Mouse (Mus musculus) kidney, postnatal 10 days (tissue): ENCODE measurements at regions not wholly inside any gene's neighbourhood (a gene's known extent, or its start where the extent isn't known, plus 50 kb on each side); places are given as distances from the start of the nearest gene placed in this dataset.
A peak's percentile ranks its signal among the peaks of the same experiment; 100 is the strongest.

Source experiments
- DNase-seq: peaks from one replicate; pipeline ENCODE4 v3.0.0; 2021; ENCODE audit warnings: mixed read lengths

DNA sequence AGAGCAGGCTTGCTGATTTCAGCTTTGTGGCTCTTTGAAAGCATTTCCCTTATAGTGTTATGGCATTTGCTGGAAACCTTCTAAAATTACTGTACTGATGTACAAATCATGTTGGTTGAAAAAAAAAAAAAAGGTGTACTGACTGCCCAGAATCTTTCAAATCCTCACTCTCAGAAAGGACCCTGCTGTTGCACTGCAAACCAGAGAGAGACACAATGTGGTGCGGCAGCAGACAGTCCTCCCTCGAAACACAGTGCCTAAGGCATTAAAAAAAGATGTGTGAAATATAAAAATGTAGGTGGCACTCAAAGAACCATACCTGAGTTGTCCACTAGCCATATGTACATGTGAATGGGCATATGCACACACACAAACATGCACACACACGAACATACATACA, 128.3 kb downstream of the Actr3 start:
- no peak for DNase-seq

DNA sequence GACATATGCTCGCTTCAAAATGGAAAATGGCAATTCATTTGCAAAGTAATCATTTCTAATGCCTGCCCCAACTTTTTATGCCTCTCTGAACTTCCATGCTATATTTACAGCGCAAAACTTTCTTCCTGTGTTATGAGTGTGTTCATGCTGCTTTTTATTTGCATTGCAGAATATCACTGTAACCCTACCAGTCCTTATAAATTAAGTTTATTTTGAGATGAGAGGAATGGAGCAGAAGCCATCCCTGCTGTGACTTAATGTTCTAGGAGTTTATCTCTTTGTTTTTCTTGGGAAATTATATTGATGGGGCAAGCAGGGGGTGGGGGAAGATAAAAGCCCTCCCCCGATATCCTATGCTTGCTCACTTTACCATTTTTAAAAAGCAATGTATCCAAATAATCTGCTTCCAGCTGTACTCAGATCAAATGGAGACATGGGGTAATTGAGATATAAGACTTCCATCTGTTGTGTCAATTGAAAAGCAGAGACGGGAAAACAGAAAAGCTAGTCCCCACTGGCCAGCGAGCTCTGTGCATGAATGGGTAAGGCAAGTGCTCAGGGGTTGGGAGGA, 136.9 kb downstream of the Actr3 start:
- DNase-seq, result no peak

DNA sequence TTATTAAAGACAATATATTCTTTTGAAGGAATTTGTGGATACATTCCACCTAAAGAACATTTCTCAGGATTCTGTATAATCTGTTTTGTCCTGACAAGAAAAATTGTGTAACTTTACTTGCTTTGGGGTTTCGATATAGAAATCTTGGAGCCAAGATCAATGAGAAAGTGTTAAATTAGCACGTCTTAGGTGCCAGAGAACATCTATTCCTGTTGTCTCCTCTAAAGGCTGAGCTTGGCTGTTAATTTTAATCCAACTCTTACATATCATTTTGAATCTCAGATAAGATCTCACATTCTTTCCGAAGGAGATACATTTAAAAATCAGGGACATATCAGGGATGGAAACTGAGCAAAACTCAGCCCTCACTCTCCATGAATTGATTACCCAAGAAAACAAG, 139.9 kb downstream of the Actr3 start:
- DNase-seq, result no peak

DNA sequence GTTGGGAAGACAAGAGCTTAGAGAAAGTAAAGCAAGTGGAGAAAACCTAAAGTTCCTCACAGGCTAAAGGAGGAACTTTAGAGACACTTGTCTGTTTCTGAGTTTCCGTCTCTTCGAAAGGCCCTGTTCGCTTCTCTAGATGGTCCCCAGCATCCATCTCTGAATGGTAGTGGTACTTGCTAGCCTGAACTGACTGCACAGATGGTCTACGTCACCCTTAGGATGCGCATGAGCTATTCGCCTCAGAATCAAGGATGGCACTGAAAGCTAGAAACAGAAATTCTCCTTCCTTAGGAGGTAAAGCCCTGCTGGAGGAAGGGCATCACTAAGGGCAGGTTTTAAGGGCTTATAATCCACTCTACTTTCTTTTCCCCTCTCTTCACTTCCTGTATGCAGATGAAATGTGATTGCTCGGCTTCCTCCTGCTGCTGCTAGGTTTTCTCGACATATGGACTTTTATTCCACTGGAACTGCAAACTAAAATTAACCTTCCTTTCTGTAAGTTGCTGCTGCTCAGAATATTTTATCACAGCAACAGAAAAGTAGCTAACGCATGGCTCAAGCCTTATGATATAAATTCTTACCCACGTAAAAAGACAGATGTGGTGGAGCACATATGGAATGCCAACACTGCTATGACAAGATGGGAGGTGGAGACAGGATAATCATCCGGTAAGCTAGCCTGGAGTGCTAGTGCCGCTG, 145.1 kb downstream of the Actr3 start:
- DNase-seq, result no peak

DNA sequence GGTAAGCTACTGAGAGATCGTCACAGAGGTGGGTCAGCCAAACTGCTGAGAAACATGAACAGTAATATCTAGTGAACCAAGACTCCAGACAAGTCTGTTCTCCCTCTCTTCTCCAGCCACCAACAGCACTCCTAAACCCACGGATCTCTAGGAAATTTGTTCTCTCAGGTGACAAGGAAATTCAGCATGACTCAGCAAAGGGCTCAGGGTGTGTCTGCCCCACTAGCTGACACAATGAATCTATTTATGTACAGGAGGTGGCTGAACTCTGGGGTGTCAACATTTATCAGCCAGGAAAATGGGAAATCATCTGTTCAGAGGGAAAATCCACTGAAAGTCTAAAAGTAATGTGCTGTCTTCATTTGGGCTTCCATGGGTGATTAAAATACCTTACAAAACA, 149.2 kb downstream of the Actr3 start:
- no peak for DNase-seq

DNA sequence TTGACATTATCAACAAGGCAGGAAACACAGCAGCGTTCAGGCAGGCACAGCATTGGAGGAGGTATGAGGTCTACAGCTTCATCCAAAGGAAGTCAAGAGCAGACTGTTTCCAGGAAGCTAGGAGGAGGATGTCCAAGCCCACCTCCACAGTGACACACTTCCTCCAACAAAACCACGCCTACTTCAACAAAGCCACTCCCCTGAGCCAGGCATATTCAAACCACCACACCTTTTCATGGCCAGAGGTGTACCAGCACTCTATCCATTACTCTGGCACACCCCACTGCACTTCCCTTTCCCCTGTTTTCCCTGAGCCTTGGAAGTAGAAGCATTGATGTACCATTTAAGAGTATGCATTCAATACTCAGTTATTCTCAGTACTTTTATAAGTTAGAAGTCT, 150.8 kb downstream of the Actr3 start:
- no peak for DNase-seq

DNA sequence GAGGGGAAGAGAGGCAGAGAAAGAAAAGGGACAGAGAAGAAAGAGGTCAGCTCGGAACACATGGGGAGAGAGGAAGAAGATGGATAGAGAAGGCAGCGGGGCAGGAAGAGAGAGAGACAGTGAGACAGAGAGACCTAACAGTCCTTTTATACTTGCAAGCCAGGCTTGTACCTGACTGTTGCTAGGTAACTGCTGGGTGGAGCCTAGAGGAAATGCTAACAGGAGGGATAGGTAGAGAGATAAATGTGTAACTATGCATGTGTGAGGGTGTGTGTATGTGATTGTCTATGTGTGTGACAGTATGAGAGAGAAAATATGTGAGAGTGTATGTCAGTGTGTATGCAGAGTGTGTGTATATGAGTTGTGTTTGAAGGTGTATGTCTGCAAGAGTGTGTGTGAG, 161.8 kb downstream of the Actr3 start:
- DNase-seq, result no peak

DNA sequence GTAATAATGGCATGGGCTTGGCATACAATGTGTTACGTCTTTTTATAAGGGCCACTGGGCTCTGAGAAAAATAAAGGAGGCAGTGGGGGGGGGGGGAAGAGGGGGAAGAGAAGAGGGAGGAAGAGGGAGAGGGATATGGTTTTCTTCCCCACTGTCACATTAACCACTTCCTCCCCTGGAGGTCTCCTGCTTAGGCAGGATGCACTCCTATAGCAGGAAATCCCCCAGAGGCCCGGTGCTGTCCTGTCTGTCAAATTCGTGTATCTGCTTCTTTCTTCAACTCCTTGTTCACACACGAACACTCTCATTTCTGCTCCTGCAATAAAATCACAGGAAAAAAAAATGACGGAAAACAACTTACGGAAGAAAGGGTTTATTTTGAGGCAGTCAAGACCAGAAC, 171.8 kb downstream of the Actr3 start:
- DNase-seq, result no peak

DNA sequence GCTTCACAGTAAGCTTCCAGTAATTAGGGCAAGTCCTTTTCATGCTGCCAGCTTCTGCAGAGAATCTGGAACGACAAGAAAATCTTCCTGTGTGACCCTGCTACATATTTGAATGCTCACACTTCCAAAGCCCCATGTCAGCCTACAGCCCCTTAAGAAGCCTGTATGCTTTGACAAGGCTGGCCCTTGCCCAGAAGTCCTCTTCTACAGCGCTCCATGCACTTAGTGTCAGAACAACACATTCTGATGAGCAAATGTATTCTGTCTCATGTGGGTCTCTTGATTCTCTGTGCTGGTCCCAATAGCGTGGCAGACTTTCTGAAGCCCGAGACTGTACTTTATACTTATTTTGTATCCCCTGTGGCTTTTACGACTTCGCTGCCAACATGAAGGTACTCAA, 172.5 kb downstream of the Actr3 start:
- DNase-seq, result no peak

DNA sequence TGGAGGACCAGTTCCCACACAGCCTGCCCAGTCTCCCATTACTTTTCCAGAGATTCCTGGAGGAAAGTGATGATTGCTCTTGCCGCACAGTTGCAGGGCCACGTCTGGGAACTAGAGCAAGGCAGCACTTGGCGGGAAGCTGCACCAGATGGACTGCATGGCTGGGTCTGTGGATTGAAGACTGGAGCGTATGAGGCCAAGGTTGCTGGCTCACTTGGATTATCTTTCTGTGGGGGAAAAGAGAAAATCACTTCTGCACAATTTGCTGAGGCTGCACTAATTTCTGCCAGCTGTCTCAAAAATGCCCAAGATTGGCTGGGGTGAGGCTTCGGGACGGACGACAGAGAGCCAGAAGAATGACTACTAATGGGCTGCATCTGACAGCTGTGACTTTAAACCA, 193.2 kb downstream of the Actr3 start:
- no peak for DNase-seq

DNA sequence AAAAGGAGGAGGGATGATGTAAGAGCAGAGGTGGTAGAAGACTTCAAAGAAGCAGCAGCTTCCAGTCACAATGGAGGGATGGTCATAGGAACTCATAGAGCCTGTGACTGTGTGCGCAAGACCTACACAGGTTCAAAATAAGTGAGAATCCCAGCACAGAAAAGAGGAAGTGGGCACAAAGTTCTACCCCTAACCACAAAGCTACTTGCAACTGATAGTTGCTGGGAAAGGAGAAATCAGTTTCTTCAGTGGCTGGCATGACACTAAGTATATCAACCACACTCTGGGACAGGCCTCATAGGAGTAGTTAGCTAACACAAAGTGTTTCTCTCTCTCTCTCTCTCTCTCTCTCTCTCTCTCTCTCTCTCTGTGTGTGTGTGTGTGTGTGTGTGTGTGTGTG, 193.8 kb downstream of the Actr3 start:
- DNase-seq, result no peak

DNA sequence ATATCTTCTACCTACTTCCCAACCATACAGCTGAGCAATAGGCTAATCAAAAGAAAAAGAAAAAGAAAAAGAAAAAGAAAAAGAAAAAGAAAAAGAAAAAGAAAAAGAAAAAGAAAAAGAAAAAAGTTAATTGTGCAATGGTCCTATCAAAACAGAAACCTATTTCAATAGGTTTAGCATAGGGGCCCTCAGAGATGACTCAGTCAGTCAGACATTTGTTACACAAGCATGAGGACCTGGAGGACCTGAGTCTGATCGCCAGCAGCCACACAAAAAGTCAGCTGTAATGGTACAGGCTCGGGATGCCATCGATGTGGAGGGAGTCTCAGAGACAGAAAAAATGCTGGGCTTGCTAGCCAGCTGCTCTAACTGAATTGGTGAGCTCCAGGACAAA, 197.9 kb downstream of the Actr3 start:
- DNase-seq, result no peak

DNA sequence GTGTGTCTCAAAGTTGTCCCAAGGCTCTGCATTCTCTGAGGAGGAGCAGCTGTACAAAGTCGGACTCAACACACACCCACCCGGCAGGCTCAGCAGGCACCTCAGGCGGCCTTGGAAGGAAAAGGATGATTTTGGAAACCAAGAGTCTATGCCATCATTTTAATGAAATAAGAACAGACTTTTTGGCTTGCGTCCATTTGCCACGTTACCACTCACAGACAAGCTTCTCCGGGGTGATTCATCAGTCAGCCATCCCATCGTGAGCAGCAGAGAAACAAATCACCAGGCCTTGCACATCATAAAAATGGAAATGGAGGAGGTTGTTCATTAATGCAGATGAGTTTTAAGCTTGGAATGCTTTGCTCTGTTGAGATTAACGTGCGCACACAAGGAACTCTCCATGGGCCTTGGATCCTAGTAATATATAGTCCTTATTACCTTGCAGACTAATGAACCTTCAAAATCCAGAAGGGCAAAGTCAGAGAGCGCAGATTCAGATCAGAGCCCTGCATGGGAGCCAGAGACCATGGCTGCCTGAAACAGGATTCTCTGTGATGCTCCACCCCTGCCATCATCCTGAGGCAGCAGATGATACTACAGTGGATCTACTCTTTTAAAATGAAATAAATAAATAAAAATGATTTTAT, 198.5 kb downstream of the Actr3 start:
- peak; percentile 5 for DNase-seq

DNA sequence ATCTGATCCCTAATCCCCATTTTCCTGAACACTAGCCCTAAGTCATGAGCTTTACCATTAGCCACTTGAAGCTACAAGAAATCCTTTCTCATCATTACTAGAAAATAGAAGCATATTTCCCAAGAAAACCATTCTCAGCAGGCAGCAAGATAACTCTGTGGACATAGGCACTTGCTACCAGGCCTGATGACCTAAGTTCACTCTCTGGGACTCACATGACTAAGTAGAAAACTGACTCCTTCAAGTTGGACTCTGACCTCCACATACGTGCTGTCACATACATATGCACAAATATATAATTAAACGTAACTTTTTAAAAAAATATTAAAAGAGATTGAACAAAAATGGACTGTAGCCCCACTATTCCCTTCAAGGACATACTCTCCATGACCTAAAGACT, 200.8 kb downstream of the Actr3 start:
- no peak for DNase-seq

DNA sequence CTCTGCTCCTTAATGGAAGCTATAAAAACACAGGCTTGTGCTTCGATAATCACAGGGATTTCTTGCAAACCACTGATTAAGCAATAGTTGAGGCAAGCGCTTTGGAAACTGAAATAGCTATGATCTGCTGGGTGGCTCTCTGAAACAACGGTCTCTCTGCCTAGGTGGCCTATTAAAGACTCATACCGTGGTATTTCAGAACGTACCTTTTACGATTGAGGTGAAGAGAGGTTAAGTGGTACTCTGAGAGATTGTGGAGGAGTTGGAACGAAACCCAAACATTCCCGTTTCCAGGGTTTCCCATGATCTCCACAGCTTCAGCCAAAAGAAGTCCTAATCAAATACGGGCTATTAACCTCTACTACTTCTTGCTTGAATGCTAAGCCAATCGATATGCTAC, 212.2 kb downstream of the Actr3 start:
- DNase-seq, result no peak

DNA sequence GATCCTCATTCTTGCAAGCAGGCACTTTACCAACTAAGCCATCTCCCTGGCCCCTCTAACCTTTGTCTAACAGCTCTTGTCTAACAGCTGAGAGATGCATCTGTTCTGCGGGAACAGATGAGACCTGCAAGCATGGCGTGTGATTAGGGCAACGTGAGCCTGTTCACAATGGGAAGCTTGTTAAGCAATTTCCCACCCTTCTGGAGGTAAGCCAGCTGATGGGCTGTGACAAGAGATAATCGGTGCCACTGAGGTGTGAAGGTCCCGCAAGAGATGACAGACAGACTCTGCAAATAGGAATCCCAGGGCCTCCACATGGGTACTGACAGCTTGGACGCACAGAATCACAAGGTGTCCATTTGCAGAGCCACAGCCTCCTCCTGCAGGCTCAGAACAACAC, 219.3 kb downstream of the Actr3 start:
- DNase-seq, result no peak

DNA sequence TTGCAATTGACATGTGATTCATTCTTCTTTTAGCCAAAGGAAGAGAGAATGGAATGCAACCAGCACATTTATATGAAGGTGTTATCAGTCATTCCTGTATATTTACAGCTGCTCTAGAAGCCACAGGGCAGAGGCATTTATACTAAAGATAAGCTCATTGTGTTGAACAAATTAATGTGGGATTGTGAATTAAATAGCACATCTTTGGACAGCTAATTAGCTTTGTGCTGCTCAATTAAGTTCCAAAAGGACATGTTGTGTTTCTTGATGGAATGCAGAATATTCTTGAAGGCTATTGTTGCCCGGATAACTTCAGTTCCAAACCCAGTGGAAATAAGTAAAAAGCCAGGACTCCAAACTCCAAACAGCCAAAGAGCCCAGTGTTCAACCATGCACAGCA, 248.4 kb downstream of the Actr3 start:
- DNase-seq, result no peak

DNA sequence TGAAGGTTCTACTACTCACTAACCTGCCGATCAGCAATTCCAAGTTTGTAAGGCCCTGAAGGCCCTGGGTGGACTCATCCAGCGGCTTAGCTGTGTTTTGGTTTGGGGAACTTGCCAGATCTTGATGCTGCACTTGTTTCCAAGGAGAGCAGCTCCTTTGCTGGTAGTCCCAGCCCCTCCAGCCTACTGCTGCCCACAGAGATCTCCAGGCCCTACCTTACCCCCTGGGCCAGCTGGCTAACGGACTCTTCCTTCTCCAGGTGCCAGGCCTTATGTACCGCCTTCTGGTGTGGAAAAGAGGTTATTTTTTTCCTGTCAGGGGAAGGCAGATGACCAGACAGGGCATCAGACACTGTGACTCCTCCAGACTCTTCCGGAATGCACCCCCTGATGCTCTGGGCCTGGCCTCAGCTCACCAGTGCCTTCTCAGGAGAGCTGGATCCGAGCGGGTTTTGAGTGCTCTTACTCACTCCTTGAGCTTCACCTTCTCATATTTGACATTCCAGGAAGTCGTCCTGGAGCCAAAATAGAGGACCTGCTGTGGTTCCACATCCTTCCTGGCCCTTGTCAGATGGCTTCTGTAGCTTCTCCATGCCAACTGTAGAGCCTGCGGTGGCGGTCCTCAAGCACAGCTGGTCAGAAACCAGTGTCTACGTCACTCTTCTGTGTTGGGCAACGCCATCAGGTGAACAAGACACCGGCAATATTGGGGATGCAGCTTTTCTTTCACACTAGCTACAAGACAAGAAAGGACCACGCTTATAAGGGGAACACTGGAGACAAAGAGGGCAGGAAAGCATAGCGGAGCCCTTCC, 259.2 kb downstream of the Actr3 start:
- no peak for DNase-seq

DNA sequence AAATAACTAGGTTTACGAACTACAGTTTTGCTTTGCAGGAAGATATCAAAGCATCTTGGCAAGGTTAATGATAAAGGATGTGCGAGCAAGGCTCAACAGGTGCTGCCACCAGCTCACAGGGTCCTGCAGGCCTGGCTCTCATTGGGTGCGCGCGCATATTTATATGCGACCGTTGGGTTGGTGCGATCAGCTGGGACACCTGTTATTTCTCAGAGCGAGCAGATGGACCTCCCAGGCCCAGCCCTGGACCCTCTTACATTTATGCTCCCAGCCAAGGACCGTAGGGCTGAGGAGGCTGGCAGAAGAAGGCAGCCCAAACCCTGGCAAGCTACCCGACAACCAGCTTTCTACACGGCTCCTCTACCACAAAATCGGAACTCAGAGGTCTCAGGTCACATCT, 260.8 kb downstream of the Actr3 start:
- DNase-seq, result no peak

DNA sequence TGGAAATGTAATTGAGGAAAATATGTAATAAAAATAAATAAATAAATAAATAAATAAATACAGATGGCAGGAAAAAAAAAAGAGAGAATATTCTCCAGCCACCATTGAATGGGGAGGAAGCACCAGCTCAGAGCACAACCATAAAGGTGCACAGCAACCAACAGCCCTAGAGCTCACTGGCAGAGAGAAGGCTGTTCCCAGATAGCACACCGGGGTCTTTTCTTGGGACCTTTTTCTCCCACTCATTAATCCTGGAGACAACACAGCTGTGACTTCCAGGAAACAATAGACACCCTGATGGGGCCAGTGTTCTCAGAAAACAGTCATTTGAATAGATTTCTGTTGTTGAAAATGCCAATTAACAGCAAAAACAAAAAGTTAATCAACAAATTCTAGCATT, 263.1 kb downstream of the Actr3 start:
- DNase-seq, result no peak

DNA sequence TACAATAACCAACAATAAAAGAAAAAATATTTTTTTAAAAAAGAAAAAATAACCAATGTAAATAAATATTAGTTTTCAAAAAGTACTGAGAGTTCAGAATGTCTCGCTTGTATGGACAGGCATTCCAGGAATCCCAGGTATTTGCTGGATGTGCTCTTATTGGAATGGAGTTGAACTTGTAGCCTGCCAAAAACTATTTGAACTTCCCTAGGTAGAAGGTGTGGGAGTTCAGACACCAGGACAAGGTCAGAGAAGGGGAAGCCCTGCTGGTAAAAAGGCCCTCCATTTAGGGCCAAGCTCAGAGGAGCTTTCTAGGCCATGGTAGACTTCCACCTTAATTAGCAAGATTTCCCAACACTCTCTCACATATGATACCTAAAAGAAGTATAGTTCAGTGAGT, 270.3 kb downstream of the Actr3 start:
- no peak for DNase-seq

DNA sequence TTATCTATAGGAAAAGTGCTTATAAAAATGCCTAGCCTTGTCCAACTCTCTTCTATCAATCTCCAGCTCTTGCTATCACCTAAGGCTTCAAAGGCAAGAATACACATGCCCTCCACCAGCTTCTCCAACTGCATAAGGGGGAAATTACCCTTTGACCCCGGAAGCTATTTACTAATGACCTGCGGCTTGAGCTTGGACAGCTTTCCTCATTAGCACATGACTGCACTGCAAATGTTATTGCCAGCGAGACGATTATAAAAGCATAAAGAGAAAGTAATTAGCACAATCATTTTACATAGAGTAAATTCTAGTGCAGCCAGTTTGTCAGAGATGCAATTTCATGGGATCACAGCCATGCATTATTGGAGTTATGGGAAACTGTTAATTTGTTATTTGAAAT, 277.0 kb downstream of the Actr3 start:
- no peak for DNase-seq

DNA sequence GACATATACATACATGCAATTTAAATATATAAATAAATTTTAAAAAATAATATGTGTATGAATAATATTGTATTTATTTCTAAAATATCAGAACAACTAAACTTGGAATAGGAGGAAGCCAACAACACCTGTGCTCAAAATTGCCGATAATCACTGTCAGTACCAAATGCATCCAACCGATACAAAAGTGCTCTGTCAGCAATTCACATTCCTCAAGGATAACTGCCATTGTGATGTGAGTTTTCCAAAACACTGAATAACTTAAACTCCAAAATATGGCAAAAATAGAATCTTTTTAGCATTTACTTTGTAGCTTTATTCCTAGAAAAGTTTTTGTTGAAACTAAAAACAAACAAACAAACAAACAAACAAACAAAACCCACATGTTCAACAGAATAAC, 279.4 kb downstream of the Actr3 start:
- no peak for DNase-seq

DNA sequence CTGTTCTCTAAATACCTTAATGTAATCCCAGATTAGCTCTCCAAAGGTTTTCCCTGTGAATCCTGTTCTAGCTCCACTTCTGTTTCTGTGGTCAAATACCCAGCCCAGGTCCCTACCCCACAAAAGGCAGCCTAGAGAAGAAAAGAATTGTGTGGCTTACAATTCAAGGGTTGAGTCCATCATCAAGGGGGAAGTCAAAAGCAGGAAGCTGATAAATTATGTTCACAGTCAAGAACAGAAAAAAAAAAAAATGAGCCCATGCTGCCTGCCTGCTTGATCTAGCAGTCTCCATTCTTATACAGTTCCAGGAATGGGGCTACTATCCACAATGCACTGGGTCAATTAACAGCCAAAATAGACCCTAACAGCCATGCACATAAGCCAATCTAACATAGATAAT, 285.7 kb downstream of the Actr3 start:
- DNase-seq, result no peak
